Mouse (Mus musculus) C2C12 (cell line): ENCODE data around the gene Tacc2. TPM values are rescaled to one million over a fixed set of nuclear protein-coding genes. Genes with fewer than 3 reads are reported as not detected.
A peak's percentile ranks its signal among the peaks of the same experiment; 100 is the strongest.
"Not testable (repeated sequence)": the region's sequence is repeated elsewhere in the genome, so short reads cannot be mapped to it uniquely, and the experiment has no call there.

Experiments used
- H3K27me3 ChIP-seq: one replicate; pipeline ENCODE4 v1.6.1; 2011; ENCODE audit not compliant: control insufficient read depth, insufficient read depth, insufficient read length
- H3K36me3 ChIP-seq: one replicate; pipeline ENCODE4 v1.6.1; 2011; ENCODE audit not compliant: control insufficient read depth, insufficient read depth
- H3K4me3 ChIP-seq: one replicate; pipeline ENCODE4 v1.5.1; 2011; ENCODE audit warnings: mild to moderate bottlenecking, control low read depth; ENCODE audit not compliant: poor library complexity, insufficient read depth, severe bottlenecking
- H3K79me2 ChIP-seq: one replicate; pipeline ENCODE4 v1.6.1; 2011; ENCODE audit not compliant: control insufficient read depth, insufficient read depth
- H3K79me3 ChIP-seq: one replicate; pipeline ENCODE4 v1.6.1; 2011; ENCODE audit warnings: low read depth, control low read depth
- H3ac ChIP-seq: one replicate; pipeline ENCODE3; 2011; ENCODE audit warnings: low read depth; ENCODE audit not compliant: control insufficient read depth, insufficient read length
- CEBPB ChIP-seq: IDR thresholded peaks from one replicate; pipeline ENCODE4 v1.6.1; 2011; ENCODE audit warnings: low read depth, mild to moderate bottlenecking, control low read depth, moderate library complexity
- CTCF ChIP-seq: IDR thresholded peaks from one replicate; pipeline ENCODE4 v1.5.1; 2011; ENCODE audit not compliant: control insufficient read depth, insufficient read depth, insufficient read length
- FOSL1 ChIP-seq: IDR thresholded peaks from one replicate; pipeline ENCODE4 v1.8.0; 2011; ENCODE audit warnings: mild to moderate bottlenecking, low read length; ENCODE audit not compliant: poor library complexity, insufficient read depth, severe bottlenecking
- MAX ChIP-seq: IDR thresholded peaks from one replicate; pipeline ENCODE4 v1.6.1; 2011; ENCODE audit warnings: mild to moderate bottlenecking, control low read depth
- MYOD1 ChIP-seq: IDR thresholded peaks from one replicate; pipeline ENCODE4 v1.6.1; 2011; ENCODE audit warnings: low read depth; ENCODE audit not compliant: control insufficient read depth, insufficient read length
- MYOG ChIP-seq: IDR thresholded peaks from one replicate; pipeline ENCODE4 v1.6.1; 2011; ENCODE audit not compliant: control insufficient read depth, insufficient read length; ENCODE audit errors: extremely low read depth
- USF1 ChIP-seq: IDR thresholded peaks from one replicate; pipeline ENCODE4 v1.6.1; 2011; ENCODE audit warnings: low read depth, mild to moderate bottlenecking, control low read depth, moderate library complexity
- polyA plus RNA-seq: library from polyadenylated mRNA; unstranded; fragments of >200 nt; fragmentation: generic; extraction: Trizol; gene quantifications from one replicate; pipeline ENCODE4 v1.2.1, GENCODE M21; 2012; ENCODE audit warnings: missing spikeins

Gene Tacc2
- polyA plus RNA-seq, 1 experiment: 44.8 TPM

DNA sequence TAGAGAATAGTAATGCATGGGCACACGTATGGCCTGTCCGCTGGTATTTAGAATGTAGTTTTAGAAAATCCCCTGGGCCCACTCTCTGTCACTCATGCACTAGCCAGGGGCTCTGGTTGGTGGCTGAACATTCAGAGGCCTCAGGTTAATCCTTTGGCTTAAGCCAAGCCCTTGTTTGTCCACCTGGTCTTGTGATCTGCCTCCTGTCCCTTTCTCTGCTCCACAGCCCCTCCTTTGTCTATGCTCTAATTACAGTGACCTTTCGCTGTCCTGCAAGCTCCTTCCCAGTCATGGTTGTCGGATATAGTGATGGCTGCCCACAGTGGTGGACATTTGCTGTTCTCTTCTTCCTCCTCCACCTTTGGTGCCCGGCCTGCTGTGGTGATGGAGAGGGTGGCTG is 85.0 kb downstream of the Tacc2 start:
- no peak overlapping the region for H3ac ChIP-seq
- H3K27me3 ChIP-seq: no peaks in the 10 kb centered on the region
- peaks cover 99% of the 10 kb centered on the region for H3K79me2 ChIP-seq
- H3K36me3 ChIP-seq: peaks cover 25% of the 10 kb centered on the region
- no peak for TF ChIP-seq MAX
- no peak for TF ChIP-seq USF1
- no peak for TF ChIP-seq CTCF
- no peak for TF ChIP-seq CEBPB
- TF ChIP-seq MYOD1: no peak
- TF ChIP-seq FOSL1: no peak
- no peak for TF ChIP-seq MYOG
- no peak overlapping the region for H3K4me3 ChIP-seq
- peaks cover 69% of the 10 kb centered on the region for H3K79me3 ChIP-seq

DNA sequence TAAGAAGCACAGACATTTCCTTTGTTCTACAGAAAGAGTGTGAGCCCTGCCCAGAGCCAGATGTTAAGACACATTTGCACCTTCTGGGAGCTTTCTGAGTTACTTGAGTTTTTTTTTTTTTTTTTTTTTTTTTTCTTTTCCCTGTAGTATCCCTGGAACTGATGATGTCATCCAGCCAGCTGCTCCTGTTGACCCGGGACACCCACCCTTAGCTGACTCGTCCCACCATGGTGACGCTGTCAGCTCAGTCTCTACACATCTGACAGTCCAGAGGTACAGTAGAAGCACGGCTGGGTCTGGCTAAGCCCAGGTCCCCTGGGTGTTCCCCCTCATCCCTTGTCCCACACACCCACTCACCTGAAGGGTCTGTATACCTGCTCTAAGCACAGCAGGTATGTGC is 85.6 kb downstream of the Tacc2 start:
- no peak overlapping the region for H3ac ChIP-seq
- H3K36me3 ChIP-seq: peaks cover 25% of the 10 kb centered on the region
- H3K79me2 ChIP-seq: peaks cover 99% of the 10 kb centered on the region
- peaks cover 65% of the 10 kb centered on the region for H3K79me3 ChIP-seq
- H3K4me3 ChIP-seq: no peak overlapping the region
- TF ChIP-seq USF1 (no peak), FOSL1 (no peak), CEBPB (no peak), CTCF (no peak), MYOD1 (no peak), MYOG (no peak), MAX (no peak)
- H3K27me3 ChIP-seq: no peaks in the 10 kb centered on the region

DNA sequence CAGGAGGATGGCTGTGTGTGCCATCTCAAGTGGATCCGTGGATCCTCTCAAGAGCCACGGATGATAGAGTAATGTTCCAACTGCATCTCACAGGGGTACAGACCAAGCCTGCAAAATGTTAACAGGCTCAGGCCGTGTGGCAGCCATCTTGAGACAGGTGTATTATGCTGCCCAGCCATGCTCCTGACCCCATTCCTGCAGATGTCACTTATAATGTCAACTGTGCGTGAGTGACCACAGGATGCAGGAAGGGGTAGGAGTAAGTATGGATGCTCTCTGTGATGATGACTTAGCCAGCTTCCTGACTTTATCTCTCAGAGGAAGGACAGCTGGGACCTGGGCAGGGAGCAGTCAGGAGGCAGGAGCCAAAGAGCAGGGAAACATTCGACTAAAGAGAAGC is 86.8 kb downstream of the Tacc2 start:
- H3K27me3 ChIP-seq: no peaks in the 10 kb centered on the region
- peaks cover 74% of the 10 kb centered on the region for H3K79me3 ChIP-seq
- peaks cover 25% of the 10 kb centered on the region for H3K36me3 ChIP-seq
- no peak overlapping the region for H3ac ChIP-seq
- H3K4me3 ChIP-seq: no peak overlapping the region
- TF ChIP-seq FOSL1 (no peak), CTCF (no peak), MAX (no peak), MYOD1 (no peak), CEBPB (no peak), MYOG (no peak), USF1 (no peak)
- peaks cover 99% of the 10 kb centered on the region for H3K79me2 ChIP-seq

DNA sequence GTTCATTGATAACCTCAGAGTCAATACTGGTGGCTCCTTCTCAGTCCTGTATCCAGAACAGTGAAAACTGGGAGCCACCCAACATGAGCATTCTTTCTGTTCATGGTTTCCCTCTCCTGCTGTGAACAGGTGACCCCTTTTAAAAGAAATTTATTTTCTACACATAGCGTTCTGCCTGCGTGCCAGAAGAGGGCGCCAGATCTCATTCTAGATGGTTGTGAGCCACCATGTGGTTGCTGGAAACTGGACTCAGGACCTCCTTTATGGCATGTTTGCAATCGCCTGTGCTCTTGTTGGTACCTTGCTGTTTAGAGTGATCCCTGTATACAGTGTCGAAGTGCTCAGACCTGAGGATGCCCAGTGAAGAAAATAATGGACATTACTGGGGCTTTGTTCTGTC is 87.4 kb downstream of the Tacc2 start:
- no peak overlapping the region for H3K4me3 ChIP-seq
- peaks cover 76% of the 10 kb centered on the region for H3K79me3 ChIP-seq
- H3ac ChIP-seq: no peak overlapping the region
- peaks cover 25% of the 10 kb centered on the region for H3K36me3 ChIP-seq
- TF ChIP-seq MYOD1: no peak
- no peaks in the 10 kb centered on the region for H3K27me3 ChIP-seq
- H3K79me2 ChIP-seq: peaks cover 99% of the 10 kb centered on the region

DNA sequence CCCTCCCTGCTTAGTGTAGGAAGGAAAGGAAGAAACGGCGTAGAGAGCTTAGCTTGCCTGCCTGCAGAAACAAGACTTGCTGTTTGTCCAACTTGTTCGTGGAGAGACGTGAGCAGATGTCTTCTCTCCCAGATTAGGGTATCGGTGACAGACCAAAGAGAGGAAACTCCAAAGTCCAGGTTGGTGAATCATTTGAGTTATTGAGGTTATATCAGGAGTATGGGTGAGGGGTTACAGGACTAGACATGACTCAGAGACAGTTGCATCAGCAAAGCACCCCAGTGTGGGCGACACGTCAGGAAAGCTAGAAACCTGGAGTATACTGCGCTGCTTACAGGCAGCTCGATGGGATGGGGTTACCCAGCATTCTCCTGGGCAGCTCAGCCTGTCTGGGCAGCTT is 88.1 kb downstream of the Tacc2 start:
- no peak overlapping the region for H3ac ChIP-seq
- peaks cover 25% of the 10 kb centered on the region for H3K36me3 ChIP-seq
- TF ChIP-seq MYOD1: peak; percentile 49
- TF ChIP-seq CTCF: no peak
- TF ChIP-seq USF1: no peak

DNA sequence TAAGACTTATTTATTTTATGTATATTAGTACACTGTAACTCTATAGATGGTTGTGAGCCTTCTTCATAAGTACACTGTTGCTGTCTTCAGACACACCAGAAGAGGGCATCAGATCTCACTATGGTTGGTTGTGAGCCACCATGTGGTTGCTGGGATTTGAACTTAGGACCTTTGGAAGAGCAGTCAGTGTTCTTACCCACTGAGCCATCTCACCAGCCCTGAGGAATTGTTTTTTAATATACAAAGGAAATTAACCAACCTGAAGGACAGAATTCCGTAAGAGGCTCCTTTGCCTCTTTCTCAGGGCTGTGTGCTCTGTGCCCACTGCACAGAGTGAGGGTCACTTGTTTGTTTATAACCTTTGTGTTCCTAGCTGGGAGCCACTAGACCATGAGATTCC is 90.8 kb downstream of the Tacc2 start:
- Histone ChIP-seq H3K79me3 (peaks cover 49% of the 10 kb centered on the region), H3K79me2 (peaks cover 87% of the 10 kb centered on the region)

More for the DNA sequence above, 88.1 kb downstream of the Tacc2 start:
- Histone ChIP-seq H3K27me3 (no peaks in the 10 kb centered on the region), H3K79me2 (peaks cover 99% of the 10 kb centered on the region), H3K4me3 (no peak overlapping the region), H3K79me3 (peaks cover 69% of the 10 kb centered on the region)

More for the DNA sequence above, 90.8 kb downstream of the Tacc2 start:
- not testable (repeated sequence) for H3K4me3 ChIP-seq, H3K27me3 ChIP-seq, H3ac ChIP-seq
- H3K36me3 ChIP-seq: peaks cover 23% of the 10 kb centered on the region
